Mouse (Mus musculus): Measurements from ENCODE around the gene Cnnm3. TPM values are rescaled to one million over a fixed set of nuclear protein-coding genes. Genes with fewer than 3 reads are reported as not detected.

Cnnm3 gene
- polyA plus RNA-seq, 1 experiment from 2014 or later = 5.0 TPM

DNA sequence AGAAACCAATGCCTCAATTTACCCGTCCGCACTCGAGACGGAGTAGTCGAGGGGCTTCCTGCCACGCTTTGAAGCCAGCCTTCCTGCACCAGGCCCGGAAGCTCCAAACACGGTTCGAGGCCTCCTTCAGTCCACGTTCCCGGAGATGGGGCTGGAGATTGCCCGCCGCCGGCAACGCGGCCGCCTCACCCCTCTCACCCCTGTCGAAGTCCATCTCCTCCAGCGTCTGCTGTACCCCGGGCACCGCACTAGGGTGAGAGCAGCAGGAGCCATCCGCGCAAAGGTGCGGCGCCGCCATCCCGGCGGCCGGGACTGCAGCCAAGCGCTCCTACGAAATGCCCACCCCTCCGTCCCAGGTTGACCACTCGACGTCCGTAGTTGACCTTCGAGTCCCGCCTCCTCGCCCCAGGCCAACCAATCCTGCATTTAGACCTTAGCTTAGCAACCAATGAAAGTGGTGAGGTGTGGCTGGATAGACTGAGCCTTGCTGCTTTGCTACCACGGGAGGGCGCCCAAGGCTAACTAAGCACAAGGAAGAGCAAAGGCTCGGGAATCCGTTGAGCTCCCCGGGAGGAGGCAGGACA, 35.3 kb downstream of the Cnnm3 start, which contains the start of gene Ankrd39:
Ankrd39 (minus strand) TSS at position 558 of the 584 bp plus-strand sequence.
- peak; percentile 97 for ATAC-seq
- under 1% methylated on average over 43 of the region's 43 CpGs for WGBS
- Histone ChIP-seq H3K36me3 (ENCODE audit: control insufficient read depth, insufficient read depth, low read length) (peaks cover 20% of the 10 kb centered on the region), H3K4me3 (ENCODE audit: low read length) (peak within 1 kb of the TSS; percentile 55), H3K27ac (ENCODE audit: low read depth, low read length) (peak within 1 kb of the TSS; percentile 70), H3K27me3 (replicated peaks; ENCODE audit: control insufficient read depth, insufficient read depth, low read length) (no peaks in the 10 kb centered on the region), H3K9me3 (ENCODE audit: control insufficient read depth, low read length) (no peaks in the 10 kb centered on the region), H3K4me1 (ENCODE audit: control insufficient read depth, insufficient read depth, low read depth, low read length) (peaks cover 20% of the 10 kb centered on the region), H3K9ac (ENCODE audit: low read depth, low read length) (peak within 1 kb of the TSS; percentile 69), H3K4me2 (ENCODE audit: low read length) (peak within 1 kb of the TSS; percentile 74)

DNA sequence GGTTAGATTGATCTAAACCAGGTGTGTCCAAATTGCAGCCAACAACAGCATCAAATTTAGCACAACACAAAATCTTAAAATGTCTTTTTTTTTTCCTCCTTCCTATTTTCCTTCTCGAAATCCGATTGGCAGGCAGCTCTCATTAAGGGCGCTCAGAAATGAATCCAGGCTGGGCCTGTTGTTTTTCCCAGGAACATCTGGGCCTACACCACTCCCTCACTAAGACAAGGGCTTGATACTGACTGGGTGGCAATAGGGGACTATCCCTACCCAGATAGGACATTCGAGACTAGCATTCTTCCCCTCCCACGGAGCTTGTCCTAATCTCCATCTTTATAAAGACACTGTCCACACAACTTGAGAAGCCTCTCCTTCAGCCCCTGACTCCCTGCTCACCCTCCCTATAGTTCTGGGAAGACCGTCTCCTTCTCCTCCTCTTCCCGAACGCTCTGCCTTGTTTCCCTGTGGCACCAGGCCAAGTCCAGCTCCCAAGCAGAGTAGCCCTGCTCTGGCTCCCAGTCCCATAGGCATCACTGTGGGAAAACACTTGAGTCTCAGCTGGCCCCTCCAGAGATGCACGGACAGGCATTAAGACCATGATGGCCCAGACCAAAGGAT, 36.4 kb downstream of the Cnnm3 start:
- Histone ChIP-seq H3K4me1 (ENCODE audit: control insufficient read depth, insufficient read depth, low read depth, low read length) (peaks cover 20% of the 10 kb centered on the region), H3K9me3 (ENCODE audit: control insufficient read depth, low read length) (no peaks in the 10 kb centered on the region), H3K9ac (ENCODE audit: low read depth, low read length) (no peak overlapping the region), H3K36me3 (ENCODE audit: control insufficient read depth, insufficient read depth, low read length) (peaks cover 31% of the 10 kb centered on the region), H3K4me3 (ENCODE audit: low read length) (no peak overlapping the region), H3K27ac (ENCODE audit: low read depth, low read length) (0 out of 2 replicates have a peak overlapping the region, but pooled peaks have one; percentile 1), H3K27me3 (replicated peaks; ENCODE audit: control insufficient read depth, insufficient read depth, low read length) (no peaks in the 10 kb centered on the region), H3K4me2 (ENCODE audit: low read length) (no peak overlapping the region)
- WGBS = 31% methylated on average over 9 of the region's 9 CpGs
- ATAC-seq = no peak

DNA sequence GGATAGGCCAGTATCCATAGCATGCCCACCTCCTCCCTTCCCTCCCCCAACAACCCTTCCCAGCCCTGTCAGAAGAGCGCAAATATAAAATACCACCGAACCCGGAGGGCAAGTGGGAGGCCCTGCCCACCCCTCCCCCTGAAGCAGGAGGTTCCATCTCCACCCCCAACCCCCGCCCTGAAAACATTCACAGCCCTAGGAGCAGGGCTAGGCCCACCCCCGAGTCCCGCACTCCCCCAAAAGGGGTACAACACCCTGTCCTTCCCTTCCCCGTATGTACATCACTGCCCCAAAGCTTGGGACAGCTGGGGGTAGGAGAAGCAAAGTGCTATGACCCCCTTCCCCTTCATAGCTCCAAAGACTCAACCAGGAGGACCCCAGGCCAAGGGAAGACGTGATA, 37.1 kb downstream of the Cnnm3 start:
- Histone ChIP-seq H3K27ac (ENCODE audit: low read depth, low read length) (no peak overlapping the region), H3K4me1 (ENCODE audit: control insufficient read depth, insufficient read depth, low read depth, low read length) (peaks cover 20% of the 10 kb centered on the region), H3K36me3 (ENCODE audit: control insufficient read depth, insufficient read depth, low read length) (peaks cover 37% of the 10 kb centered on the region), H3K4me3 (ENCODE audit: low read length) (no peak overlapping the region), H3K9me3 (ENCODE audit: control insufficient read depth, low read length) (no peaks in the 10 kb centered on the region), H3K9ac (ENCODE audit: low read depth, low read length) (no peak overlapping the region), H3K27me3 (replicated peaks; ENCODE audit: control insufficient read depth, insufficient read depth, low read length) (no peaks in the 10 kb centered on the region), H3K4me2 (ENCODE audit: low read length) (no peak overlapping the region)
- no peak for ATAC-seq
- WGBS = 63% methylated on average over 8 of the region's 8 CpGs

- Histone ChIP-seq H3K9me3 (ENCODE audit: control insufficient read depth, low read length) (no peaks in the 10 kb centered on the region), H3K27me3 (replicated peaks; ENCODE audit: control insufficient read depth, insufficient read depth, low read length) (no peaks in the 10 kb centered on the region), H3K27ac (ENCODE audit: low read depth, low read length) (no peak overlapping the region), H3K4me1 (ENCODE audit: control insufficient read depth, insufficient read depth, low read depth, low read length) (peaks cover 25% of the 10 kb centered on the region), H3K4me3 (ENCODE audit: low read length) (no peak overlapping the region), H3K9ac (ENCODE audit: low read depth, low read length) (no peak overlapping the region), H3K36me3 (ENCODE audit: control insufficient read depth, insufficient read depth, low read length) (peaks cover 37% of the 10 kb centered on the region), H3K4me2 (ENCODE audit: low read length) (no peak overlapping the region)
- WGBS = 81% methylated on average over 18 of the region's 18 CpGs
- ATAC-seq = no peak
These were observed 37.8 kb downstream of the Cnnm3 start for GRCm38 (mm10) chr1:36549491-36549890.

GRCm38 (mm10) chr1:36550075-36550863, 38.6 kb downstream of the Cnnm3 start:
- H3K9me3 ChIP-seq (ENCODE audit: control insufficient read depth, low read length) = no peaks in the 10 kb centered on the region
- H3K4me3 ChIP-seq (ENCODE audit: low read length) = no peak overlapping the region
- H3K9ac ChIP-seq (ENCODE audit: low read depth, low read length) = no peak overlapping the region
- no peak for ATAC-seq
- H3K27me3 ChIP-seq (replicated peaks; ENCODE audit: control insufficient read depth, insufficient read depth, low read length) = no peaks in the 10 kb centered on the region
- peaks cover 32% of the 10 kb centered on the region for H3K4me1 ChIP-seq (ENCODE audit: control insufficient read depth, insufficient read depth, low read depth, low read length)
- peaks cover 37% of the 10 kb centered on the region for H3K36me3 ChIP-seq (ENCODE audit: control insufficient read depth, insufficient read depth, low read length)
- no peak overlapping the region for H3K27ac ChIP-seq (ENCODE audit: low read depth, low read length)
- no peak overlapping the region for H3K4me2 ChIP-seq (ENCODE audit: low read length)
- WGBS = 76% methylated on average over 20 of the region's 20 CpGs

DNA sequence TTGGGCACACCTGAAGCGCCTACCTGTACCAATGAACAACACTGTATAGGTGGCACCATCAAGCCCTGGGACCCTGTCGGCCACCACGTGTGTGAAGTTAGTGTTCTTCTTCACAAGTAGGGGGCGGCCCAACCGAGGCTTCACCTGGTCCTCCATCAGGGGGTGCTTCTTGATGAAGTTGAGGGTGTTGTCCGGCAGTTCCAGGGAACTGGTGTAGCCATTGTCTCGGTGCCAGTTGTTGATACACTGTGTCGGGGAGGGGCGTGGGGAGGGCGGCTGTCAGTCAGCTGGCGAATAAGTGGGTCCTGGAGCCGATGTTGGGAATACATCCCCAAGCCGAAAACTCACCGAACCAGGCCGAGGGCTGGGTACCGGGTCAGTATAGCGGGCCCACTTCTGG, 40.2 kb downstream of the Cnnm3 start:
- no peak for ATAC-seq
- Histone ChIP-seq H3K27ac (ENCODE audit: low read depth, low read length) (no peak overlapping the region), H3K4me3 (ENCODE audit: low read length) (no peak overlapping the region), H3K9ac (ENCODE audit: low read depth, low read length) (no peak overlapping the region), H3K9me3 (ENCODE audit: control insufficient read depth, low read length) (no peaks in the 10 kb centered on the region), H3K4me2 (ENCODE audit: low read length) (no peak overlapping the region), H3K27me3 (replicated peaks; ENCODE audit: control insufficient read depth, insufficient read depth, low read length) (no peaks in the 10 kb centered on the region), H3K36me3 (ENCODE audit: control insufficient read depth, insufficient read depth, low read length) (peaks cover 37% of the 10 kb centered on the region), H3K4me1 (ENCODE audit: control insufficient read depth, insufficient read depth, low read depth, low read length) (peaks cover 29% of the 10 kb centered on the region)
- 90% methylated on average over 17 of the region's 17 CpGs for WGBS

- no peak overlapping the region for H3K9ac ChIP-seq (ENCODE audit: low read depth, low read length)
- ATAC-seq = no peak
- H3K9me3 ChIP-seq (ENCODE audit: control insufficient read depth, low read length) = no peaks in the 10 kb centered on the region
- WGBS = 83% methylated on average over 16 of the region's 16 CpGs
- peak overlapping the region; percentile 24; the same call in 1 of the 2 replicates for H3K27ac ChIP-seq (ENCODE audit: low read depth, low read length)
- H3K4me1 ChIP-seq (ENCODE audit: control insufficient read depth, insufficient read depth, low read depth, low read length) = peaks cover 27% of the 10 kb centered on the region
- H3K27me3 ChIP-seq (replicated peaks; ENCODE audit: control insufficient read depth, insufficient read depth, low read length) = no peaks in the 10 kb centered on the region
- no peak overlapping the region for H3K4me2 ChIP-seq (ENCODE audit: low read length)
- peaks cover 37% of the 10 kb centered on the region for H3K36me3 ChIP-seq (ENCODE audit: control insufficient read depth, insufficient read depth, low read length)
- H3K4me3 ChIP-seq (ENCODE audit: low read length) = no peak overlapping the region
These were observed 40.8 kb downstream of the Cnnm3 start for GRCm38 (mm10) chr1:36552506-36552905.

DNA sequence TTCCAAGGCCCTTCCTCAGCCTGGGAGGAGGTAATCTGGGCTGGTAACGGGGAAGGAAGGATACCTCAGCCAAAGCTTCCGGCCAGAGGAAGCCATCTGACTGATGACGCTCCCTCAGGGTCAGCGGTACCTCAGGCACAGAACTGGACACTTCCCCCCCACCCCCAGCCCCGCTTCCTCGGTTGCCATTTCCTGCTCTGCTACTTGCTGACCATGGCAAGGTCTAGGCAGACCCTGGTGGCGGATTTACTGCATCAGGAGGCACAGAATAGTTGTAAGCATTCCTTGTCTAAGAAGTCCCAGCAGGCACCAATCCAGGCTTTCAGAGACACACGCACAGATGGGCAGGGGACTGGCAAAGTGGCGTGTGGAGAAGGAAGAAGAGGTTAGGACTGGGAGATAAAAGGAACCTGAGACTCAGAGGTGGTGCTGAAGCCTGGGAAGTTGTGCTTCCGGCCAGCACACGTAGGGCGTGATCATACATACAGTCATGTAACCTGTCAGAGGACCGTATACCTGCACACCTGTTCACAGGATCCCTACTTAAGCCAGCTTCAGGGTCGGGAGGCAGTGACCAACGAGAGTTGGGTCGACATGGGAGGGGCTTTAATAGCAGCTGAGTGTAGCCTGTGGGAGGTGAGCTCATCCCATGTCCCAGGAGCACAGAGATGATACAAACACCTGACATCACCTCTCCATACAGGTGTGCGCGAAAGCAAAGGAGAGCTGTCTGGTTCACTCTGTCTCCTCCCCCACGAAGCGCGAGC, 43.1 kb downstream of the Cnnm3 start:
- H3K4me3 ChIP-seq (ENCODE audit: low read length) = peak overlapping the region; percentile 84; the same call in 1 of the 2 replicates
- no peak overlapping the region for H3K9ac ChIP-seq (ENCODE audit: low read depth, low read length)
- no peak for ATAC-seq
- WGBS = 59% methylated on average over 21 of the region's 21 CpGs
- peak overlapping the region; percentile 87 for H3K4me2 ChIP-seq (ENCODE audit: low read length)
- no peak overlapping the region for H3K27ac ChIP-seq (ENCODE audit: low read depth, low read length)
- peaks cover 28% of the 10 kb centered on the region for H3K4me1 ChIP-seq (ENCODE audit: control insufficient read depth, insufficient read depth, low read depth, low read length)
- peaks cover 31% of the 10 kb centered on the region for H3K36me3 ChIP-seq (ENCODE audit: control insufficient read depth, insufficient read depth, low read length)
- H3K9me3 ChIP-seq (ENCODE audit: control insufficient read depth, low read length) = no peaks in the 10 kb centered on the region
- H3K27me3 ChIP-seq (replicated peaks; ENCODE audit: control insufficient read depth, insufficient read depth, low read length) = no peaks in the 10 kb centered on the region

Data from hindbrain, embryonic 16.5 days (tissue).